Mouse (Mus musculus): ENCODE data around the gene Pde4a.

DNA sequence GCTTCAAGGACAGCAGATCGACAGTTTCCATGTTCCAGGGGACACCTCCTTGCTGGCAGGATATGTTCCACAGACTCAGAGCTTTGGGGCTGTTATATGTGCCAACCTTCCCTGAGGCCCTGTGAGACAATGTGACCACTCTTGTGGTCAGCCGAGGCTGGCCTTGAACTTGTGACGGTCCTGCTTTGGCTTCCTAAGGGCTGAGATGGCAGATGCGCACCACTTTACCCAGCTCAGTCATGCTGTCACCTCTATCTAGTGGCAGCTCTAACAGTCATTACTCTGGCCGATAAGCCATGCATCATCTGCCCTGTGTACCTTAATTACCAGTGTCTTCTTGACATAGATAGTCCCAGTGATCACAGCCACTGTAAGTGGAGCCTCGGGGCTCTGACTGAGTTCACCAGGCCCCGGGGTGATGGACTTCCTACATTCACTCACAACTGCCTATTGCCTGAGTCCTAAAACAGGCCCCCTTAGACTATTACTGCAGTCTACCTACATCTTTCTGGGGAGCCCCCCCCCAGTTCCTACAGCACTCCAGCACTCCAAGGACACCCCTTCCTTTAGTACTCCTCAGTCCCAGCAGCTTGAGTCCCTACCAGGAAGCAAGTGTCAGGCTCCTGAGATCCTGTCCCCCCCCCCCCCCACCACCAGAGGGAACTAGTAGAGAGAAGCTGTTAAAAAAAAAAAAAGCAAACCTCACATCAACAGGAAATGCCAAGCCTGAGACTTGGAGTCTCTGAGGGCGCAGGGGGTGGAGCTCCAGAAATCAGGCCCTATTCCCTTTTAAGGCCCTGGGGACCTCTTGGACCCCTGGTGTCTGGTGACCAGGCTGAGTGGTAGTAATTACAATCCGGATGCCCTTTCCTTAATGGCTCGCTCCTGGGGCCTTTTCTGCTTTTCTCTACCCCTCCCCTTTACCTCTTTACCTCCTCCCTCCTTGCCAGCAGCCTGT, 1.9 kb downstream of the Pde4a start:
- TF ChIP-seq CTCF (IDR thresholded peaks at IDR 0.05; ENCODE audit: extremely low read depth, insufficient read depth, insufficient read length, insufficient replicate concordance) (no peak), POLR2A (IDR thresholded peaks at IDR 0.05; ENCODE audit: low read depth, low read length) (no peak)

Data from spleen, adult 2 months (tissue).